Mouse (Mus musculus) erythroblast, embryonic 14.5 days (primary cell): ENCODE measurements around the gene Stx8.

Experiments
- GATA1 ChIP-seq: IDR thresholded peaks from 2 replicates; pipeline ENCODE4 v1.6.1; 2012; ENCODE audit warnings: low read length, inconsistent platforms, mixed read lengths
- TAL1 ChIP-seq: IDR thresholded peaks from 3 replicates; pipeline ENCODE4 v1.6.1; 2012; ENCODE audit warnings: low read length, inconsistent platforms, mixed read lengths

DNA sequence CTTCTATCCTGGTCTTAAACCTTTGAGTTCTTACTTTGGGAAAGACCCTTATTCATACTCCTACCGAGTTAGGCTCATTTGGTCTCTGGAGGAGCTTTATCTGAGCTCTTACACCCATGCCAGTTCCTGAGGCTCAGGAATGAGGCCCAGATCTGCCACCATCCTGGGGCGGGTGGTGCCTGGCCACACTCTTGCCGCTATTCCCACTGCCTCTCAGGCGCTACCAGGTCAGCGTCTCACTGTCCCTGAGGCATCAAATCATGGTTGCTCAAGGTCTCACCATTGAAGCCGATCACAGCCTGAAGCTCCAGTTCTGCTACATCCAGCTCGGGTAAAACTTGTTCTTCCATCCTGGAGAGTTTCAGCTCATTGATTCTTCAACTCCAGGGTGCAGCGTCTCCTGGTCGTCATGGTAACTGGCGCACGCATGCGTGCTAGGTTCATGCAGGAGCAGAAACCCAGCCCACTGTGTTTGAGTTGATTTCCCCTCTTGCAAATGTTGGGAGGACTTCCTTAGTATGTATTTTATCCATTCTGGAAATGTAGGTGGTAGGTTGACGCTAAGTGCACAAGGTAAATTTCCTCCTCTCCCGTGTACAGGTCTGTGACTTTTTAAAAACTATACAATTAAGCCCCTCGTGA, 630 bp upstream of the Stx8 start, which contains the start of gene Cfap52:
- TF ChIP-seq TAL1 (no peak), GATA1 (no peak)
